Mouse (Mus musculus) myocyte (in vitro differentiated cells): ENCODE measurements around the gene Snrpg.

ENCODE experiments used
- CEBPB ChIP-seq: IDR thresholded peaks from 2 replicates; pipeline ENCODE4 v1.6.1; 2011; ENCODE audit warnings: mild to moderate bottlenecking, moderate library complexity; ENCODE audit not compliant: poor library complexity, insufficient read depth, severe bottlenecking
- POLR2AphosphoS2 ChIP-seq: IDR thresholded peaks from one replicate; pipeline ENCODE4 v1.6.1; 2011; ENCODE audit warnings: low read depth, control low read depth; ENCODE audit not compliant: insufficient read length

DNA sequence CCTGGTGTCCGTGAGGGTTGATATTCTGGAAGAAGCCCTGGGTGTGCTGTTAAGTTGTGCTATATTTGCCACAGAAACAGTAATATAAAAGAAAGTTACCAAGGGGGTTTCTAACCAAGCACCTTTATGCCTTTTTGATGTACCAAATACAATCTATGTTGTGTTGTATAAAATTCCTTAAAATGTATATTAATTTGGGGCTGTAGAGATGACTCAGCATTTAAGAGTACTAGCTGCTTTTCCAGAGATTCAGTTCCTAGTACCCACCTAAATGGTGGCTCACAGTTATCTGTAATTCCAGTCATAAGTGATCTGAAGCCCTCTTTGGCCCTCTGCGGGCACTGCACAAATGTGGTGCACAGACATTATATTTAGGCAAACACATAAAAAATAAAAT, 4.3 kb upstream of the Snrpg start:
- no peak for TF ChIP-seq CEBPB
- no peak for TF ChIP-seq POLR2AphosphoS2
